Mouse (Mus musculus) telencephalon, adult 2 months (tissue): ENCODE data around the gene BC025920.

Source experiments
- DNase-seq: peaks from one replicate; pipeline ENCODE4 v3.0.0-alpha.2; 2011; ENCODE audit warnings: low read depth, low spot score

The BC025920 gene

DNA sequence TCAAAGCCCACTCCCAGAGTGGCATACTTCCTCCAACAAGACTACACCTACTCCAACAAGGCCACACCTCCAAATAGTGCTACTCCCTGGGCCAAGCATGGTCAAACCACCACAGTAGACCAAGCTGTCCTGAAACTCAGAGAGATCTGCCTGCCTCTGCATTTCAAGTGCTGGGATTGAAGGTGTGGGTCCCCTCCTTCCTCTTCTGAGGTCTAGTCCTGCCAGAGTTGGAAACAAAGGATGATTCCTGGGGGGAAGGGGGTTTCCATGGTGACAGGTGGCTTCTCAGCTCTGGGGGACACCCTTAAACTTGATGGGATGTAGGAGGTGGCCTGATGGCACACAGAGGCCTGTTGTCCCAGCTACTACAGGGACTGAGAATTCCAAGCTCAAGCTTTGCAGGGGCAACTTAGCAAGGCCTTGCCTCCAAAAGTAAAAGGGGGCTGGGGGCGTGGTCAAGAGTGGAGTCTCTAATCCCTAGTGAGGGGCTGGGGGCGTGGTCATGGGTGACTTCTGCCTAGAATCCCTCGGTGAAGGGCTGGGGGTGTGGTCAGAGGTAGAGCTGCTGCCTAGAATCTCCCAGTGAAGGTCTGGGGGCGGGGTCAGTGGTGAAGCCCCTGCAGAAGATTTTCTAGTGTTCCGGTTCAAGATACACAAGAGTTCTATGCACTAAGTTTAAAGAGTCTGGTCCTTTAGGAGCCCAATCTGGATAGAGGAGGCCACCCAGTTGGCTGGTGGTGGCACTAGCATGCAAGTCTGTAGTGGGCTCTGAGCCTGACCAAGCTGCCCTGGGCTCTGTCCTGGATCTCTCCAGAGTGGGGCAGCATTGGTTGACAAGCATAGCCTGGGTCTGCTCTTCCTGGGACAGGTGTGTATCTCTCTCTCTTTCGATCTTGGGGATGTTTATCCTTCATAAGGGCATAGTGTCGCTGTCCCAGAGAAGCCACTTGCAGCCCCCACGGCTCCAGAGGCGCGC lies 31.7 kb upstream of the BC025920 start, which contains the start of gene Tle2:
Gene Tle2 (plus strand): TSS at position 481 of the 976 bp plus-strand sequence.
- DNase-seq, result no peak

DNA sequence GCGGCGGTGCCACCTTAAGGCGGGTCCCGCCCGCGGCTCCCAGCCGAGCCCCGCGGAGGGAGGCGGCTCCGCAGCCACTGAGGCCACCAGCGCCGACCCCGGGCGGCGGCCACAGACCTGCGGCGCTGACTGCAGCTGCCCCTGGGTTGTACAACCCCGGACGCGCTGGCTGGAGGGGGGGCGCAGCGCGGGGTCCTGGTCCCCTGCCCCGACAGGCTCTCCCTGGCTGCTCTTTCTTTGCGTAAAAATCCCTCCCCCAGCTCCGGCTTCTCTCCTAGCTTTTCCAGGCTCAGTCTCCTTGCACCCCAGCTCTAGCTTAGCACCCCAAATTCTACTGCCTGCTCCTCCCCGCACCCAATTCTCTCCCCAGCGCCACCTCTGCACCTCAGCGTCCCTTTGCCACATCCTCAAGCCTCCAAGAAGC lies 30.9 kb upstream of the BC025920 start:
- DNase-seq, result no peak

DNA sequence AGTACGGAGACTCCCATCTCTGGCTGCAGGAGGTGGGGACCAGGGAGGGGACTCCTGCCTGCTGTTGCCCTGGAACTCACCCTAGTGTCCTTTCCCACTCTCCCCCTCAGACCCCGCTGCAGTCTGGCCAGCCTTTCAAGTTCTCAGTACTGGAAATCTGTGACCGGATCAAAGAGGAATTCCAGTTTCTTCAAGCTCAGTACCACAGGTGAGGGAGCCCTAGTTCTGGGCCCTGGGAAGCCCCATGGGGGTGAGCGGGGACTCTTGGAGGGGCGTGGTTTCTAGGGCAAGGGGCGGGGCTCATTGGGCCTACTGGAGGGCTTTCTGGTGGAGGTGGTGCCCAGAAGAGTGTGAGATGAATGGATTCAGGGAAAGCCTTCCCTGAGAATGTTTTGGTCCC lies 30.4 kb upstream of the BC025920 start:
- DNase-seq, result no peak

DNA sequence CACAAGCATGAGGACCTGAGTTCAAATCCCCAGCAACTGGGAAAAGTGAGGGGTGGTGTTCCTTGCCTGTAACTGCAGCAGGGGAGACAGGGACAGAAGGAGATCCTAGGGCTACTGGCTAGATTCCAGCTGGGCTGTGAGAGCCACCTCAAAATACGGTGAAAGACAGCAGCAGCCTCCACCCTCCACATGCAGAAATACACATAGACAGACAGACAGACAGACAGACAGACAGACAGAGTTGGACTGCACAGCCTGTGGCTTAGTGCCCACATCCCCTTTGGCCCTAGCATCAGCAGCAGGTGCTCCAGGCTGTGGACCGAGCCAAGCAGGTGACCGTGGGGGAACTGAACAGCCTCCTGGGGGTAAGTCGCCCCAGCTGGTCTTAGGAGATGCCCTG lies 26.1 kb upstream of the BC025920 start:
- DNase-seq, result no peak

DNA sequence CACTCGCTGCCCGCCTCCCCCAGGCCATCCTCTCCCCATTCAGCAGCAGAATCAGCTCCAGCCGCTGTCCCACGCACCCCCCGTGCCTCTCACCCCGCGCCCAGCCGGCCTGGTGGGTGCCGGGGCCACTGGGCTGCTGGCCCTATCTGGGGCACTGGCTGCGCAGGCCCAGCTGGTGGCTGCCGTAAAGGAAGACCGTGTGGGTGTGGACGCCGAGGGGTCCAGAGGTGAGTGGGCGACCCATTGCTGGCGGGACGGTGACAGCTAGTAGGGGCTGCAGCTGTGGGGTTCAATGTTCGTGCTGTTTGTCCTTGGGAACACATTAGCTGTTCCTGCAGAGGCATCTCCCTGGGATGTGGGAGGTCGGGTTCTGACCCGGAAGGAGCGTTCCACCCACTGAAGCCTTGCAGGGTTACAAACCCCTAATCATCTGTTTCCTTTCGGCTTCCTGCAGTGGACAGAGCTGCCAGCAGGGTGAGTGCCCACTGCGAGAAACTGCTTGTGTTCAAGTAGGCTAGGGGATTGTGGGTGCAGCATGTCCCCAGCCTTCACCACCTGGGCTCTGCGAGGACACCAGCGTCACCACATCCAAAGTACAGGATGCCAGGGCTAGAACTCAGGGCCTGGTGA lies 25.5 kb upstream of the BC025920 start:
- no peak for DNase-seq

DNA sequence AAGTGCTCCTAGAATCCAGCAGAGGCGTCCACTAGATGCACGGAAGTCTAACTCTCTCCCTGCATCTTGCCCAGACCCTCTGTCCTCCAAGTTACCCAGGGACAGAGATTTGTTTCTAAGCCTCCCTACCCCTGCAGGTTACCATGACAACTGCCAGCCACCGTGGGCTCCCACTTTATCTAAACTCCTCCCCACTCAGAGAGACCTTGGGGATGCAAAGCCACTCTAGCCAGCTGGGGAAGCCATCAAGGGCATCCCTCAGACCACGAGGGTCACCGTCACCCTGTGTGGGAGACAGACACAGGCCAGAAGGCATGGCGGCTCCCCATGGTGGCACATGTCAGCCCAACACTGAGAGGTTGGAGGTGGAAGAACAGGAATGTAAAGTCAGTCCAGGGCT lies 22.7 kb upstream of the BC025920 start:
- no peak for DNase-seq

DNA sequence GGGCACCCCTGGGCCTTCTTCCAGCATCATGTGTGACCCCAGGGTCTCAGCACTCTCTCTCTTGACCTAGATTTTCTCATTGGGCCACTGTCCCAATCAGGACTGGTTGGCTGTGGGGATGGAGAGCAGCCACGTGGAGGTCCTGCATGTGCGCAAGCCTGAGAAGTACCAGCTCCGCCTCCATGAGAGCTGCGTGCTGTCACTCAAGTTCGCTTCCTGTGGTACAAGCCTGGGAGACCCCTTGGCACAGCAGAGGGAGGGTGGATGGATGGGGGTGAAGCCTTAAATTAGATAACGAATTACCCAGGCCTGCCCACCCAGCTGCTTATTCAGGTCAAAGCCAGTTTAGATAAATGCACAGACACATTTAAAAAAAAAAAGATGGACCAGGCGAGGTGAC lies 17.3 kb upstream of the BC025920 start:
- no peak for DNase-seq

DNA sequence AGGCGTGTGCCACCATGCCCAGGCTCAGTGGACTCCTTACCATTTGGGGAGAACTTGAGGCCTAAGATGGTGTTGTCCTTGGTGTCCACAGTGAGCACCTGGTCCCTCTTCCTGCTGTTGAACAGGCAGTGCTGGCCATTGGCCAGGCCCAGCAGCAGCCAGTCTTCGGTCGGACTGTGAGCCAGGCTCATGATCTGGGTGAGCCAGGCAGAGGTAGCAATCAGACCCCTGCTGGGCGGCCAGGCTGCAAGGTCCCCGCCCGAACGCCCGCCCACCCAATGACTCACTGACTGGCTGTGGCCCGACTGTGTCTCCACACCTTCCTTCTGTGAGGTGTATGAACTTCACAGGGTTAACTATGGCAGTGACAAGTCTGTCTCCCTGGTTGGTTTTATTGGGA lies 14.2 kb upstream of the BC025920 start:
- DNase-seq, result no peak

DNA sequence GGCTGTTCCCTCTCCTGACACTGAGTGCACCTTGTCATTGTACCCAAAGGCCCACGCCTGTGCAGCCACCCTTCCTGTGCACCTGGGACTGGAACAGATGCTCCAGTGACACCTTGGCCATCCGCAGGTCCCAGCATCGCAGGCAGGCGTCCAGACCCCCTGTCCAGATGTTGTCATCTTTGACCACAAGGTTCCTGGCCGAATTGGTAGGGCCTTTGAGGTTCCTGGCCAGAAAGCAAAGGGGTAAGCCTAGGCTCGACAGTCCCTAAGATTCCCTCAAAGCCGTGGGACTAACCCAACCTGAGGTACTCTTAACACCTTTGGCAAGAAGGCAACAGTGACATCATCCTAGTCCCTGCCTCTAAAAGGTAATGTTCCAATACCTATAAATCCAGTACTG lies 13.4 kb upstream of the BC025920 start:
- DNase-seq, result no peak

DNA sequence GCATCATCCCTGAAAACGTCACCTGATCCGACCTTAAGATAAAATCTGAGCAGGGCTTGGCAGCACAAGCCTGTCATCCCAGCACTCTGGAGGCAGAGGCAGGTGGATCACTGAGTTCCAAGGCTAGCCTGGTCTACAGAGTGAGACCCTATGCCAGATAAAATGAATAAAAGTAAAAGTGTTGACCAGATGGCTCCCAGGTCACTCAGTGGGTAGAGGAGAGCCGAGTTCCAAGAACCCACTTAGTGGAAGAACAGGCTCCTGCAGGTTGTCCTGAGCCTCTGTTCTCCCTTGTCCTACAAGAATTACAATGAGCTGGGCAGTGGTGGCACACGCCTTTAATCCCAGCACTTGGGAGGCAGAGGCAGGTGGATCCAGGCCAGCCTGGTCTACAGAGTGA lies 12.8 kb upstream of the BC025920 start:
- no peak for DNase-seq

DNA sequence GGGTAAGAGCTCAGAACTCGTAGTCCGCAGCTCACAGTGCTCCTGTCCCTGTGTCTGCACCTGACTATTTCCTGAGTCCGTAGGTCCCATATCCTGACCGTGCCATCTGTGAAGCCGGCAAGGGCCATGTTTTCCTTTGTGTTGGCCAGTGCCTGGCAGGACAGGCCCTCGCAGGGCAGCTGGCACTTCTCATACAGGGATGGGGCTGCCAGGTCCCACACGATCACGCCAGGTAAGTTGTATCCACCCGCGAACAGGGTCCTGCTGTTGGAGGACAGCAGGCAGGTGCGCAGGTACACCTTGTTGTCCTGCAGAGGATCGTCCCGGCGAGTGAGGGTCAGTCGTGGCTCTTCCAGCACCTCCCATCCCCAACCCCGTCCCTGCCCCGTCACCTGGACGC lies 12.1 kb upstream of the BC025920 start:
- no peak for DNase-seq

DNA sequence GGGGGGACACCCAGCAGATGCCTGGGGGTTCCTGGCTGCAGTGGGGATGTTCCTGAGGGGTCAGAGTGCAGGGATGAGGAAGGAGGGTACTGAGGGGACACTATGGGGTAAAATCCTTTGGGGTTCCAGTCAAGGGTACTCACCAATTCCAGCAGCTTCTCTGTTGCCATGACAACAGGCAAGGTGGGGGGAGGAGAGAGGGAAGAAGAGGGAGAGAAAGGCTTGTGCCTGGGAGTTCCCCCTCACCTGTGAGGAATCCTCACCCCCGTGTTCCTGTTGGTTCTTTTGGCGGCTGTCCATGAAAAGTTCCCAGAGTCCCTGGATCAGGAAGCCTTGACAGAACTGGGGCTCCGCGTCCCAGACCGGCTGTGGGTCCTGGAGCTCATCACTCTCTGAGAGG lies 10.5 kb upstream of the BC025920 start:
- DNase-seq, result no peak

DNA sequence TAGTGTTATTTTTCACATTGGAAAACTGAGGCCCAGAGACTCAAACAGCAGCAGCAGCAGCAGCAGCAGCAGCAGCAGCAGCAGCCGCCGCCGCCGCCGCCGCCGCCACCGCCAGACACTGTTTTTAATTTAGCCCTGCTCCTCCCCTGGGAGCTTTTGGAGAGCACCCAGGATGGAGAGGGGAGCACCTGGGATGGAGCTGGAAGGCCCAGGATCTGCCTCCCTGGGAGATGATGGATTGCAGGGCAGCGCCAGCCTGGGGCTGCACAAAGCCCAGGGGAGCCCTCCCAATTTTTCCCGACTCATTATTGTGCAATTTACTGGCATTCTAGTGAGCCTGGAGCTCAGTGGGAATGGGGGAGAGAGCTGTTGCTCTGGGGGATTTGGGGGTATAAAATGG lies 9.5 kb upstream of the BC025920 start:
- no peak for DNase-seq

DNA sequence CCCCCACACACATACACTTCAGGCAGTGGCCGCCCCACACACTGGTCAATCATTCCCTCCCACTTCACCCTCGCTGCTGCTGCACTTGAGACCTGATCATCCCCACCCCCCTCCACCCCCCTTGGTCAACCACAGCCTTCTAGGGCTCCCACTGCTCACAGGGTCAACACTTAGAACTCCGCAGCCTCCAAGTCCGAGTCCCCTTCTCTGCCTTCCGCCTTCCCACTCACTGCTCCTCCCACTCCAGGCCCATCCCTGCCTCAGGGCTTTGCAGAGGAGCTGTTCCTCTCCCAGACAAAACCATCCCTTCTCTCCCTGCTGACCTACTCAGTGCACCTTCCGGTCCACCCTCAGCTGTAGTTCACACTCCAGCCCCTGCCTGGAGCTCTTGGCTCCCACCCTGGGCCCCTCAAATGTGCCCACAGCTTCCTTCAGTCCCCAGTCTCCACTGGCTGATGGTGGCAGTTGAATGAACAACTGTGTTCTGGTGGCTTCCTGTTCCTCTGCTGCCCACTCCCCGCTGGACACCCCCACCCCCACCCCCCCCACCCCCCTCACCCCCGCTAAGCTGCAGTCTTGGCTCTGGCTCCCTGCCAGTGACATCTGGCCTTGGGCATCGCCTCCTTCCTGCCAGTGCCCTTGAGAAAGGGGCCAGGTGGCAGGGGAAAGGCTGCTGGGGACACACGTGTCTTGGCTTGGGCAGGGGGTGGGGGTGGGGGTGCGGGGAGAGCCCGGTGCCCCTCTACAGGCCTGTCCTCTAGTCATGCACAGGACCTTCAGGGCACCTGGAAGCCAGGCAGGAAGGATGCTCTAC lies 8.7 kb upstream of the BC025920 start:
- DNase-seq, result no peak

DNA sequence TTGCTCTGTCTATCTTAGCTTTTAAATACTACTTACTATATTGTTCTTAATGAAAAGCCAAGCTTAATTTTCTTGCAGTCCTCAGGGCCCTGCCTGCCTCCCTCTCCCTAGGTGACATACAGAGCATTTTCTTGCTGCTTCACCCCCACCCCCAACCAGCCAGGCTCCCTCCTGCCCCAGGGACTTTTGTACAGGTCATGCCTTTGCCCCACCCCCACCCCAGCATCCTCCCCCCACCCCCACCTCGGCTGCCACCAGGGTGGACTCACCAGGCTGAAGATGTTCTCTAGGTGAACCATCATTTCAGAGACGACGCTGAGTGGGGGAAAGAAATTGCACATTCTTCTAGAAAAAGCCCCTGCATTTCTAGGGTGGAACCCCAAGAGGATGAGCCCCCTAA lies 7.7 kb upstream of the BC025920 start:
- DNase-seq, result no peak

DNA sequence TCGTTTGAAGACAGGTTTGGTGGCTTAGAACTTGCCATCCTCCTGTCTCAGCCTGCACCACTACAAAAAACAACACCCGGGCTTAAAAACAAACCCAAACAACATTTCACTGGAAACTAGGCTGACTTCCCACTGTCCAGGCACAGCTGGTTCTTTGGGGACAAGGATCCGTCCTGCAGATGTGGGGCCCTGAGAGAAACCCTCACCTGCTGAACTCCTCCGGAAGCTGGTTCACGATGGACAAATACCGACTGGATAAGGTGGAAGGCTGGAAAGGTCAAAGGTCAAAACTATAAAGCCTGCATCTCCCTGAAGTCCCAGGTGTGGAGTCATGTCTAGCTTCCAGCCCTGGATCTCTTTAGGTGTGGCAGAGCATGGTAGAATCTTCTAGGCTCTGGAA lies 7.2 kb upstream of the BC025920 start:
- DNase-seq, result no peak

DNA sequence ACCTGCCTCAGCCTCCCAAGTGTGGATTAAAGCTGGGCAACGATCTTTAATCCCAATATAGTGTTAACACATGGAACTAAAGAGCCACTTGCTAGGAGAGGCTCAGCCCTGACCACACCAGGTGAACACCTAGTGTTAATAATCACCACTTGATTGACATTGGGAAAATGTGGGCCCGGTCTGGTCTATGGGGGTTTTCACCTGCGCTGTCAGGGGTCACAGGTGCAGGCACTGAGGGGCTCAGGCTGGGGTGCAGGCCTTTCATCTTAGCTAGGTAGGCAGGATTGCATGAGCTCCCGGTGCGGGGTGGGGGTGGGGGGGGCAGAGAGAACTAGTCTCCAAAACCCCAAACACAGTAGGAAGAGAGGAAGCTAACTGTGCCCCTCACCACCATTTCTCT lies 6.4 kb upstream of the BC025920 start:
- no peak for DNase-seq

DNA sequence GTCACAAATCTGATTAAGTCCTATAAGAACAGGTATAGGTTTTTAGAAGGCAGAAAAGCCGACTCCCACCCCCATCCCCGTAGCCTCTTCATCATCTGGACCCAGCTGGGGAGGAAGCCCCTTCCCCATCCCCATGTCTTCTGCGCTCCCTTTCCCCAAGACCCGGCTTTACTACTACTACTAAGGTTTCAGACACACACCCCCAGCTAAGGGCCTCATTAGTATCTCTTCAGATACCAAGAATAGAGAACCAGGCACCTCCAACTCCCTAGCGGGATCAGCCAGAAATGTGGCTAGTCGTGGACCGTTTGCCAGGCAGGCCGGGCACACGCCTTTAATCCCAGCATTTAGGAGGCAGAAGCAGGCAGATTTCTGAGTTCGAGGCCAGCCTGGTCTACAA lies 6.0 kb upstream of the BC025920 start:
- no peak for DNase-seq

DNA sequence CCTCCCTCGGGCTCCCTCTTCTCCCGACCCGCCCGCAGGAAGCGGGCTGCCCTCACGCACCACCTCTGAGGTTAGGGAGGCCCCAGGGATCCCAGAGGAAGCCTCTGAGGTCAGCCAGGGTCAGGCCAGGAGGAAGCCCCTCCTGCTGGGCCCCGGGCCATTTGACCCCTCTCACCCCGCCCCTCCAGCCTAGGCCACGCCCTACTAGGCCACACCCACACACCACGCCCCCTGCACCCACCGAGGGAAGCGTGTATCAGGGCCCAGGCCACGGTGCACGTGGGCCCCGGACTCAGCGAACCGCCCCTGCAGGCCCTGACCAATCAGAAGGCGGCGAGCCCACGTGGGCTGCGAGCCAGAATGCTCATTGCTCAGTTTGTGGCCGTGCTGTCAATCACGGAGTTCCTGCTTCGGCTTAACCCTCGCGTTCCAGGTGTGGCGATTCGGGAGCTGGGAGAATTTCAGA lies 5.3 kb upstream of the BC025920 start, which contains the start of gene Tle6:
Gene Tle6 (minus strand): TSS at position 336 of the 466 bp plus-strand sequence.
- DNase-seq, result peak; percentile 84

DNA sequence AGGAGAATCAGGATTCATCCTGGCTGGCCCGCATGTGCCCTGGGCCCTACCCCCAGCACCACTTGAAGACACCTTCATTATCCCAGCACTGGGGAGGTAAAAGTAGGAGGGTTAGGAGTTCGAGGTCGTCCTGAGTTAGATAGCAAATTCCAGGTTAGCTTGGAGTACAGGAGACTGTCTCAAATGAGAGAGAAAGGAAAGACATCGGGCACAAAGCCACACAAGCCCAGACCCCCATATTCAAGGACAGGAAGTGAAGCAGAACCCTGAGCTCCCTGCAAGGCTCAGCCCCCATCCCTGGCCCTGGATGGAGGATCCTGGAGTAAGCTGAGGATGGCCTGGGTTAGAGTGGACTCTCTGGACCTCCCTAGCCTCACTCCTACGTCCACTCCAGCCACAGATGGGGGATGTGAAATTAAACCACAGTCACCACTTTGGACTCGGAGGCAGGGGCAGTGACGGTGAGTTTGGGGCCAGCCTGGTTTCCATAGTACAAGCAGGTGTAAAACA lies 4.6 kb upstream of the BC025920 start:
- DNase-seq, result no peak

DNA sequence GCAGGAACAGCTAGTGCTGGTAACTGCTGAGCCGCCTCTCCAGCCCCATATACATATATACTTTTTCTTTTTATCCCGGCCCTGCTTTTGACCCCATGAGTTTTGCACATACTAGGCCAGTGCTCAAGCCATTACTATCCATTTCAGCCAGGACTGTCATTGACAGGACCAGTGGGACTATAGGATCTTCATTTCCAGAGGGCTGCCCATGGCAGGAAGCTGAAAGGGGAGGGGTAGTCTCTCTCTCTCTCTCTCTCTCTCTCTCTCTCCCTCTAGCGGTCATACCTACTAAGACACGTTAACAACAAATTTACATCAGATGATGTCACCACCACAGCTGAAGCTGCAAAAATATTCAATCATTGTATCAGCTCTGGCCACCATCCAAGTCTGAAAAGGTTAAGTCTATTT lies 3.3 kb upstream of the BC025920 start:
- DNase-seq, result no peak
